Mouse (Mus musculus): ENCODE results near the gene Arrb2. TPM values are rescaled to one million over a fixed set of nuclear protein-coding genes. Genes with fewer than 3 reads are reported as not detected.

Gene Arrb2
- polyA plus RNA-seq, 1 experiment from 2014 or later, result 45.5 TPM

DNA sequence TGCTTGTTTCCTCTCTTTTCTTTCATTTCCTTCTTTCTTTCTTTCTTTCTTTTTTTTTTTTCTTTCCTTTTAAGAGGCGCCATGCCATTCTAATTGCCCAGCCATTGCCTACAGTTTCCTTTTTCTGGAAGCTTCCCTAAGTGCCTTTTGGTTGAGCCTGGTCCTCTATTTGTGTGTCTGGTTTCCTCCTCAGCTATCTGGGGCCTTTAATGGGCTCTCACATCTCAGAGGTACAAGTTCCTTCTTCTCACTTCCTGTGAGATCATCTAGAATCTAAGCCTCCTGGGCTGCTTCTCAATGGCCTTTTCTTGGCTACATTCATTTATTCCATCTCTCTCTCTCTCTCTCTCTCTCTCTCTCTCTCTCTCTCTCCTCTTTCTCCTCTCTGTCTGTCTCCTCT is 14.9 kb downstream of the Arrb2 start:
- no peaks in the 10 kb centered on the region for H3K36me3 ChIP-seq
- peaks cover 2% of the 10 kb centered on the region for H3K4me1 ChIP-seq (replicated peaks)
- H3K27ac ChIP-seq, result no peak overlapping the region
- H3K4me3 ChIP-seq (replicated peaks), result no peak overlapping the region
- H3K4me2 ChIP-seq (replicated peaks), result no peak overlapping the region
- H3K9ac ChIP-seq (replicated peaks), result no peak overlapping the region
- no peaks in the 10 kb centered on the region for H3K9me3 ChIP-seq
- ATAC-seq, result no peak
- no peaks in the 10 kb centered on the region for H3K27me3 ChIP-seq
- WGBS, result 78% methylated on average over 1 of the region's 1 CpGs

DNA sequence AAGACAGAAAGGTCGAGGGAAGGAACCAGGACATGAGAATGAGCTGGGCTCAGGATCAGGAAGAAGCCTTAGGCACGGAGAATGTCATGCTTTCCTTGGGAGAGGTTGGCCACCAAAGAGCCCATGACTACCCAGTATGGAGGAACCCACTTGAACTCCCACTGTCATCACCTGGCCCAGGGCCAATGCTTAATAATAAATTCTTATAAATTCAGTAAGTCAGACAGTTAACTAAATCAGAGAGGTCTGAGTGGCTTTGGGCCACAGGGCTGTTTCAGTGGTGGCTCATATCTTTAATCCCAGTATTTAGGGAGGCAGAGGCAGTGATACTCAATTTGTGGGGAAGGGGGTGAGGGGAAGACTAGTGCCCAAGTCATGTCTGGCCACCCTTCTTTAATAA is 18.5 kb downstream of the Arrb2 start:
- H3K27ac ChIP-seq, result no peak overlapping the region
- WGBS, result 72% methylated on average over 2 of the region's 2 CpGs
- H3K27me3 ChIP-seq, result no peaks in the 10 kb centered on the region
- H3K4me3 ChIP-seq (replicated peaks), result 0 out of 2 replicates have a peak overlapping the region, but pooled peaks have one; percentile 65
- H3K36me3 ChIP-seq, result peaks cover 11% of the 10 kb centered on the region; the same call in 1 of the 2 replicates
- H3K9ac ChIP-seq (replicated peaks), result no peak overlapping the region
- no peak for ATAC-seq
- H3K4me2 ChIP-seq (replicated peaks), result no peak overlapping the region
- H3K4me1 ChIP-seq (replicated peaks), result peaks cover 19% of the 10 kb centered on the region
- H3K9me3 ChIP-seq, result no peaks in the 10 kb centered on the region

DNA sequence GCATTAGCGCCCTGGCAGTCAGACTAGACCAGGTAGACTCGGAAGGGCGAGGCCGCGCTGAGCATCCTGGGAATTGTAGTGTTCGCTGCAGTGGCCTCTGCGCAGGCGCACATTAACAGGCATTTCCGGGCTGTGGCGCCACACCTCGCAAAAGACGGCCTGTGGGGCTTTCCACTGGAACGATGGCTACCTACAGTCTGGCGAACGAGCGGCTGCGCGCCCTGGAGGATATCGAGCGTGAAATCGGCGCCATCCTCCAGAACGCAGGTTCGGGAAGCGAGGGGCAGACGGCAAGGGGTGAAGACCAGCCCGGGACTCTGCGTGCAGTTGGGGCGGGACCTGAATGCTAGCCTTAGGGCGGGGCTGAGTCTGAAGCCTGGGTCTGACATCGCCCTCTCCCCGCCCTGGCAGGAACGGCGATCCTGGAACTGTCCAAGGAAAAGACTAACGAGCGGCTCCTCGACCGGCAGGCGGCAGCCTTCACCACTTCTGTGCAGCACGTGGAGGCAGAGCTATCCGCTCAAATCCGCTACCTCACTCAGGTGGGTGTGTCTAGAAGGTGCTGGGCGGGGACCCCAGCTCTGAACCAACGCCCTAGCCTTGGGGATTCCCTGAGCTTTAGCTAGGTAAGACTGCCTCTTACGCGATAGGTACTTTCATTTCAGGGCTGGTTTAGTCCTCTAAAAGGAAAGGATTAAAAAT is 19.5 kb downstream of the Arrb2 start, which contains the start of gene Med11:
TSS of gene Med11 (plus strand) at position 123 of the 702 bp plus-strand sequence.
- H3K36me3 ChIP-seq, result peaks cover 11% of the 10 kb centered on the region; the same call in 1 of the 2 replicates
- H3K9me3 ChIP-seq, result no peaks in the 10 kb centered on the region
- ATAC-seq, result peak; percentile 98
- peak within 1 kb of the TSS; percentile 96 for H3K27ac ChIP-seq
- peak within 1 kb of the TSS; percentile 65 for H3K4me3 ChIP-seq (replicated peaks)
- no peaks in the 10 kb centered on the region for H3K27me3 ChIP-seq
- peaks cover 19% of the 10 kb centered on the region for H3K4me1 ChIP-seq (replicated peaks)
- WGBS, result under 1% methylated on average over 46 of the region's 46 CpGs
- H3K9ac ChIP-seq (replicated peaks), result peak within 1 kb of the TSS; percentile 79
- H3K4me2 ChIP-seq (replicated peaks), result peak within 1 kb of the TSS; percentile 70

DNA sequence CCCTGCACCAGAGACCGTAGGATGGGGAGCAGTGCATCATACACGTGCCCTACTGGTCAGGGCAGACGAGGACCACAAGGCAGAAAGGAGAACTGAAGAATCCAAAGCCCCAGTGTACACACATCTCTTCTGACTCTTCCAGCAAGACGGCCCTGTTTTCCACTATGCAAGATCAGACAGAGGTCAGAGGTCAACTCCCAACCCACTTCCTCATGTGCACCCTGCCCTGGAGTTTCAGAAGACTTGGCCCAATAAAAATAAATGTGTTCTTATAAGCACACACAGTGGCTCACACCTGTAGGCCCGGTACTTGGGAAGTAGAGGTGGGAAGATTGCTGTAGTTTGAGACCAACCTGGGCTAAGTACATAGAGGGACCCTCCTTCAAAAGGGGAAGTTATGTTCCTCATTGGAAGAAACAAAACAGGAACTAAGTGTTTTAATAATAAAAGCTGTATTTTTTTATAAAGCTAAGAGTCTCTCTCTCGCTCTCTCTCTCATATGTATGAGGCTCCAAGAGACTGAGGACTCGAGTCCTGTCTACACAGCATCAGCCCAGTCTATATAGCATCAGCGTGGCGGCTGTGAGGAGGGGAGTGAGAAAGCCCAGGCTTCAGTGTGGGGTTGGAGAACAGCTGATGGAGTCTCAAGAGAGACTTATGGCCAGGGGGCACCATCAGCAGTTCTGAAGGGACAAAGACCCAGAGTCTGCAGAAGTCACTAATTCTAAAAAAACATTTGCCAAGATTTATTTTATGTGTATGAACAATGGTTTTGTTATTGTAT is 21.0 kb downstream of the Arrb2 start:
- H3K27ac ChIP-seq, result no peak overlapping the region
- no peak for ATAC-seq
- peaks cover 11% of the 10 kb centered on the region; the same call in 1 of the 2 replicates for H3K36me3 ChIP-seq
- H3K9ac ChIP-seq (replicated peaks), result no peak overlapping the region
- WGBS, result 90% methylated on average over 9 of the region's 9 CpGs
- peaks cover 19% of the 10 kb centered on the region for H3K4me1 ChIP-seq (replicated peaks)
- H3K27me3 ChIP-seq, result peaks cover 6% of the 10 kb centered on the region
- H3K4me3 ChIP-seq (replicated peaks), result 0 out of 2 replicates have a peak overlapping the region, but pooled peaks have one; percentile 65
- no peaks in the 10 kb centered on the region for H3K9me3 ChIP-seq
- H3K4me2 ChIP-seq (replicated peaks), result peak overlapping the region; percentile 70

DNA sequence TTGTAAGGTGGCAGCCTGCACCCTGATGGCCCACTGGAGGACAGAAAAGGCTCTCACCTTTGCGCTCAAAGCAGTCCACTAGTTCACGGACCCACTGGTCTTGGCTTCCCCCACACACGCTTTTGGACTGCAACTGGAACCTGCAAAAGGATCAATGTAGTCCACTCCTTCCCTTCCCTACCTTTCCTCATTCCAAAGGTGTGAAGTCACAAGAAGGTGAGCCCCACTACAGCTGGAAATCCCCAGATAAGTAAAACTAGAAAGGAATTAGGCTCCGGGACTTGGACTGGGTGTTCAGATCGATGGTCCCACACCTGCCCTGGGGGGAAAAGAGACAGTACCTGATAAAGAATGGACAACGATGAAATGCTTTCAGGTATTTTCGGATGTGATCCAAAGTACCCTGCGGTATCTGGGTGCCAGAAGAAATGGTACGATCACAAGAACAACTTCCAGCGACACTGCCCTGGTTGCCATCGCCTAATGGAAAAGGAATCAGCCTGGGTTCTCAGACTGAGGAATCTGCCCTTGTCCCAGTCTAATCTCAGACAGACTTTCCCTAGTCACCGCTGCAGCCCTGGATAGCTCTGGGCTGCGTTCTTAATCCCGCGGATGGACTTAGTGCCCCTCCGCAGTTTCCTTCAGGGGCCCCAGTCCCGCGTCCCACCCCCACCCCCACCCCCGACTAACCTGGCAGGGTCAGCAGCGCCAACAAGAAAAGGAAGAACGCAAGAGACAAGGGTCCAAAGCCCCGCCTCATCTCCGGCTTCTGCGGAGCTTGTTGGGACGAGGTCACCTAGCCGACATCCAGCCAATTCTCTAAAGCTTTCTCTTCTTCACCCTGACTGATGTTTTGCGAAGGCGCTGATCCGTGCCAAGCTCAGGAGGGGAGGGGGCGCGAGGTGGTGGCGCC is 26.5 kb downstream of the Arrb2 start, which contains the start of gene Zmynd15:
TSS of gene Zmynd15 (plus strand) at position 746 of the 913 bp plus-strand sequence.
- H3K27ac ChIP-seq, result no peak within 1 kb of the TSS
- peaks cover 45% of the 10 kb centered on the region for H3K27me3 ChIP-seq
- peaks cover 6% of the 10 kb centered on the region; the same call in 1 of the 2 replicates for H3K36me3 ChIP-seq
- no peak for ATAC-seq
- no peaks in the 10 kb centered on the region for H3K9me3 ChIP-seq
- peak within 1 kb of the TSS; percentile 61 for H3K4me2 ChIP-seq (replicated peaks)
- 20% methylated on average over 31 of the region's 32 CpGs for WGBS
- H3K4me3 ChIP-seq (replicated peaks), result peak within 1 kb of the TSS; percentile 42
- H3K9ac ChIP-seq (replicated peaks), result peak within 1 kb of the TSS; percentile 63
- peaks cover 12% of the 10 kb centered on the region for H3K4me1 ChIP-seq (replicated peaks)

DNA sequence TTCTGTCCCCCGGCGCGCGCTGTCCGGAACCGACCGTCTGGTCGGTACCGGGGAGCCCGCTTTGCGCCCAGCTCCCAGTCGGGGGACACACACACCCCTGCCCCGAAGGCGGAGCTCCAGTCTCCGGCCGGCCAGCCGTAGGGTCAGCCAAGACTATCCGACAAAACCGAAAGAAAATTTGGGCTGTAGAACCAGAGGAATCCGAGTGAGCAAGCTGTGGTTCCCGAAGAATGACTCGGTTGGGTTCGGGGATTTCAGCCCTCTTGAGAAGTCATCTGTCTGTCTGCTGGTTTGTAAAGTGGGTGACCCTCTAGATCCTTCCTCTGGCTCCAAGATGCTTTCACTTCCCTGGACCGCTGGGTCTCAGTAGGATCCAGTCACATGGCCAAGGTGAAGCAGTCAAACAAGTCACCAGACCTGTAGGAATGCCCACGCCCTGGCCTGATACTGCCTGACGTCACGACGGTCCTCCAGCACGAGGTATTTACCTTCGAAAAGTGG is 27.2 kb downstream of the Arrb2 start, which contains the start of gene Cxcl16:
TSS of gene Cxcl16 (minus strand) at position 384 of the 501 bp plus-strand sequence.
- peak within 1 kb of the TSS; percentile 42 for H3K4me3 ChIP-seq (replicated peaks)
- H3K9me3 ChIP-seq, result no peaks in the 10 kb centered on the region
- H3K4me1 ChIP-seq (replicated peaks), result peaks cover 11% of the 10 kb centered on the region
- H3K4me2 ChIP-seq (replicated peaks), result peak within 1 kb of the TSS; percentile 61
- H3K36me3 ChIP-seq, result peaks cover 6% of the 10 kb centered on the region; the same call in 1 of the 2 replicates
- H3K27ac ChIP-seq, result no peak within 1 kb of the TSS
- H3K9ac ChIP-seq (replicated peaks), result peak within 1 kb of the TSS; percentile 63
- no peak for ATAC-seq
- WGBS, result 6% methylated on average over 30 of the region's 30 CpGs
- peaks cover 52% of the 10 kb centered on the region for H3K27me3 ChIP-seq

DNA sequence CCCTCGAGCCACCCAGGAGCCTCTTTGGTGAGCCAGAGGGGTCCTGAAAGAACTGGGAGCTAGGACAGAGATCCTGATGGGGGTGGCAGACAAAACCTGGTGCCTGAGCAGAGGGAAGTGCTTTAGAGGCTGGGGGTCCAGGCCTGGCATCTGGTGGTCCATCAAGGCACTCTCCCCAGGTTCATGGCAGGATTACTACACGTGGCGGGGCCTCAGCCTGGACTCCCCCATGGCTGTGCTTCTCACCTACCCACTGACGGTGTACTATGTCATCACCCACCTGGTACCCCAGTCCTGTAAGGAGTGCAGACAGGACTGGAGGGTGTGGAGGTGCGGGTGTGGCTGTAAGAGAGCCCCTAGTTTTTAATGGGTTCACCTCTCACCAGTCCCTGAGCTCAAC is 31.5 kb downstream of the Arrb2 start:
- Histone ChIP-seq H3K36me3 (no peaks in the 10 kb centered on the region), H3K4me3 (replicated peaks) (no peak overlapping the region), H3K27ac (no peak overlapping the region), H3K27me3 (peaks cover 66% of the 10 kb centered on the region), H3K9me3 (no peaks in the 10 kb centered on the region), H3K4me2 (replicated peaks) (no peak overlapping the region), H3K9ac (replicated peaks) (no peak overlapping the region), H3K4me1 (replicated peaks) (peaks cover 18% of the 10 kb centered on the region)
- ATAC-seq, result no peak
- 78% methylated on average over 5 of the region's 5 CpGs for WGBS

DNA sequence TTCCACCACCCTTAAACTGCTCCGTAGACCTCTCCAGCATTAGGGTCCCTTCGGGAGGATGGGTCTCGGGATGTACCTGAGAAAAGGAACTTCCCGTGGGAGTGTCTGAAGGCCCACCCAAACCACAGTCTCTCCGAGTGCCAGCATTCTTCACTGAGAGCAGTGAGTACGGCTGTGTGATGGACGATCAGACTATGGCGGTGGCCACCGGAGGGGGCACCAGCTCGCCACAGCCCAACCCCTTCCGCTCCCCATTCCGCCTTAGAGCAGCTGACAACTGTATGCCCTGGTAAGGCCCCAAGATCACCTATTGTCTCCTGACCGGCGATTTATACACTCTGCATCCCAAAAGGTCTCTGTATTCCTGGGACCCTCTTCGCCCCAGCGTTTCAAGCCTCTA is 32.8 kb downstream of the Arrb2 start:
- WGBS, result 23% methylated on average over 16 of the region's 16 CpGs
- 0 out of 2 replicates have a peak overlapping the region, but pooled peaks have one; percentile 14 for H3K9ac ChIP-seq (replicated peaks)

DNA sequence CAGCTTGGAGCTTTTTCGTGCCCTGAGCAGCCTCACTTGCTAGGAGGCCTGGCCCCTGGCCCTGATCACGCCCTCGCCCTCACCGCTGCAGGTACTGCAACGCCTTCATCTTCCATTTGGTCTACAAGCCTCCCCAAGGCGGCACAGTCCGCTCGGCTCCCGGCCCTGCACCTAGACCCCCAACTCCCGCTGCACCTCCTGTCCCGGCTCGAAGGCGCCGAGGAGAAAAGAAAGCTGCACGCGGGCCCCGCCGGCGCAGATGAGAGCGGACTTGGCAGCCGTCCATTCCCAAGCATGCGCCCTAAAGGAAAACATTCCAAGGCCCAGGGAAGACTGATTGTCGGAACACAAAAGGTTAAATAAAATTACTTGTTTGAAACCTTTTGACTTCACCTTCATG is 33.4 kb downstream of the Arrb2 start:
- H3K36me3 ChIP-seq, result no peaks in the 10 kb centered on the region
- peak overlapping the region; percentile 38 for H3K4me2 ChIP-seq (replicated peaks)
- peaks cover 48% of the 10 kb centered on the region for H3K27me3 ChIP-seq
- H3K9ac ChIP-seq (replicated peaks), result peak overlapping the region; percentile 39; the same call in 1 of the 2 replicates
- H3K27ac ChIP-seq, result no peak overlapping the region
- no peaks in the 10 kb centered on the region for H3K9me3 ChIP-seq
- H3K4me3 ChIP-seq (replicated peaks), result 0 out of 2 replicates have a peak overlapping the region, but pooled peaks have one; percentile 13
- no peak for ATAC-seq
- peaks cover 12% of the 10 kb centered on the region for H3K4me1 ChIP-seq (replicated peaks)
- WGBS, result 10% methylated on average over 23 of the region's 23 CpGs

More for the DNA sequence above, 32.8 kb downstream of the Arrb2 start:
- Histone ChIP-seq H3K4me2 (replicated peaks) (peak overlapping the region; percentile 38), H3K27ac (no peak overlapping the region), H3K27me3 (peaks cover 54% of the 10 kb centered on the region), H3K4me3 (replicated peaks) (0 out of 2 replicates have a peak overlapping the region, but pooled peaks have one; percentile 13), H3K9me3 (no peaks in the 10 kb centered on the region), H3K36me3 (no peaks in the 10 kb centered on the region), H3K4me1 (replicated peaks) (peaks cover 12% of the 10 kb centered on the region)
- ATAC-seq, result no peak

DNA sequence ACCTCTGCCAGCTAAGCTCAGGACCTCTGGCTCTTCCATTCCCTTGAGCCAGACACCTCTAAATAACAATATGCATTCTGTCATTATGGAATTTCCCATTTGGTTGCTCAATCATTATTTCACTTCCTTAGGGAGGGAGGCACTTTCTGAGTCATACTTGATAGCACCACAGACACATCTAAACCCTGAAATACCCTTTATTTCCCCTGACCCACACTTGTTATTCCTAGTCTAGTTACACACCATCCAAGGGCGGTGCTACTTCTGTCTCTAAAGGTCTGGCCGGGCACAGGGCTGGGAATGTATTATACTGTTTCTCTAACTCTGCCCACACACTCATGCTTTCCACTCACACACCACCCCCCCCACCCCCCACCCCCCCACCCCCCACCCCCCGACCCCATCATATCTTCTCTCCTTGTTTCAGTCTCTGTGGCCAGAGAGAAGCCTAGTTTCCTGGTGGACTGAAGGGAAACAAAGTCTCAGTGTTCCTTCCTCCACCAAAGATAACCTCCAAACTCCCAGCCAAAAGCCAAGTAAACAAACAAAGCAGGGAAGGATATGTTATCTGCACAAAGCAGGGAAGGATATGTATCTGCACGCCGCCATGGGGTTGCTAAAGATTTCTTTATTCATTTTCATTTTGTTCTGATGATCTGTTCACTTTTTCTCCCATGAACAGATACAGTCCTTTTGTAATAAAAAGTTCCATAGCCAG is 35.6 kb downstream of the Arrb2 start:
- Histone ChIP-seq H3K27me3 (peaks cover 39% of the 10 kb centered on the region), H3K27ac (no peak overlapping the region), H3K9me3 (no peaks in the 10 kb centered on the region), H3K9ac (replicated peaks) (no peak overlapping the region), H3K4me1 (replicated peaks) (peaks cover 12% of the 10 kb centered on the region), H3K4me3 (replicated peaks) (no peak overlapping the region), H3K36me3 (no peaks in the 10 kb centered on the region), H3K4me2 (replicated peaks) (no peak overlapping the region)
- no peak for ATAC-seq
- WGBS, result 84% methylated on average over 5 of the region's 5 CpGs

Measured in midbrain, embryonic 13.5 days (tissue).